Mouse (Mus musculus) limb, embryonic 11.5 days (tissue): ENCODE results near the gene Ears2. TPM values are rescaled to one million over a fixed set of nuclear protein-coding genes. Genes with fewer than 3 reads are reported as not detected.

Experiments
- ATAC-seq: fragments of 200-750 bp; cut with Nextera tagmentation; 2 replicates; pipeline ENCODE4 v1.8.0; 2017; ENCODE audit warnings: low read depth; ENCODE audit not compliant: insufficient number of reproducible peaks, low FRiP score, low TSS enrichment
- DNase-seq: peaks from one replicate; pipeline ENCODE4 v3.0.0-alpha.2; 2015; ENCODE audit warnings: low spot score
- H3K27ac ChIP-seq: fragments of 300-500 bp; sonication (generic); replicated peaks from 2 replicates; pipeline ENCODE4 v1.5.1; 2014; ENCODE audit warnings: low read depth, mild to moderate bottlenecking, low read length
- H3K27me3 ChIP-seq: fragments of 300-500 bp; sonication (generic); 2 replicates; pipeline ENCODE4 v1.6.1; 2014; ENCODE audit warnings: mild to moderate bottlenecking, low read length, mixed read lengths; ENCODE audit not compliant: control insufficient read depth, insufficient read depth
- H3K36me3 ChIP-seq: fragments of 300-500 bp; sonication (generic); 2 replicates; pipeline ENCODE4 v1.6.1; 2014; ENCODE audit warnings: mild to moderate bottlenecking, low read length, moderate library complexity, mixed read lengths; ENCODE audit not compliant: control insufficient read depth, insufficient read depth
- H3K4me1 ChIP-seq: fragments of 300-500 bp; sonication (generic); 2 replicates; pipeline ENCODE4 v1.6.1; 2014; ENCODE audit warnings: low read length, mixed read lengths; ENCODE audit not compliant: control insufficient read depth, insufficient read depth
- H3K4me2 ChIP-seq: fragments of 300-500 bp; sonication (generic); 2 replicates; pipeline ENCODE4 v1.6.1; 2014; ENCODE audit warnings: low read depth, mild to moderate bottlenecking, moderate library complexity; ENCODE audit not compliant: severe bottlenecking
- H3K4me3 ChIP-seq: fragments of 300-500 bp; sonication (generic); 2 replicates; pipeline ENCODE4 v1.5.1; 2014; ENCODE audit warnings: low read depth, low read length
- H3K9ac ChIP-seq: fragments of 300-500 bp; sonication (generic); 2 replicates; pipeline ENCODE4 v1.6.1; 2014; ENCODE audit warnings: mild to moderate bottlenecking, low read length
- H3K9me3 ChIP-seq: fragments of 300-500 bp; sonication (generic); 2 replicates; pipeline ENCODE4 v1.6.1; 2016; ENCODE audit warnings: low read length; ENCODE audit not compliant: control insufficient read depth
- WGBS: fragments of 180-500 bp; shearing (Covaris S2); extraction: QIAGEN DNeasy Blood & Tissue Kit; methylation state at CpG from one replicate; pipeline ENCODE4 v1.1.7; 2014; 5-methylcytosine and 5-hydroxymethylcytosine counted together
- polyA plus RNA-seq: library from polyadenylated mRNA; unstranded; fragments of >200 nt; fragmentation: Nextera tagmentation; extraction: Ambion mirVana; gene quantifications from 2 replicates; pipeline ENCODE4 v1.2.1, GENCODE M21; 2014

Ears2 gene
- polyA plus RNA-seq, 1 experiment from 2014 or later = 17.1 TPM

GRCm38 (mm10) chr7:122012370-122012769 is 54.7 kb downstream of the Ears2 start:
- no peak overlapping the region for H3K27ac ChIP-seq
- H3K36me3 ChIP-seq = peaks cover 12% of the 10 kb centered on the region
- H3K27me3 ChIP-seq = no peaks in the 10 kb centered on the region
- peaks cover 16% of the 10 kb centered on the region for H3K4me1 ChIP-seq
- H3K4me3 ChIP-seq = no peak overlapping the region
- no peak for ATAC-seq
- H3K9ac ChIP-seq = no peak overlapping the region
- WGBS = 93% methylated on average over 4 of the region's 4 CpGs
- H3K9me3 ChIP-seq = no peaks in the 10 kb centered on the region
- no peak overlapping the region for H3K4me2 ChIP-seq
- DNase-seq = no peak

GRCm38 (mm10) chr7:122000396-122000795 is 66.7 kb downstream of the Ears2 start:
- Histone ChIP-seq H3K4me1 (no peaks in the 10 kb centered on the region), H3K4me2 (no peak overlapping the region), H3K27ac (no peak overlapping the region), H3K9ac (no peak overlapping the region), H3K4me3 (no peak overlapping the region), H3K9me3 (no peaks in the 10 kb centered on the region), H3K27me3 (no peaks in the 10 kb centered on the region), H3K36me3 (peaks cover 31% of the 10 kb centered on the region)
- ATAC-seq (no peak), DNase-seq (no peak)
- WGBS = 67% methylated on average over 8 of the region's 8 CpGs

GRCm38 (mm10) chr7:121995961-121996360 is 71.1 kb downstream of the Ears2 start:
- WGBS = 88% methylated on average over 5 of the region's 5 CpGs
- no peaks in the 10 kb centered on the region for H3K9me3 ChIP-seq
- H3K4me3 ChIP-seq = no peak overlapping the region
- no peak overlapping the region for H3K4me2 ChIP-seq
- no peak overlapping the region for H3K27ac ChIP-seq
- no peaks in the 10 kb centered on the region for H3K27me3 ChIP-seq
- DNase-seq (no peak), ATAC-seq (no peak)
- H3K4me1 ChIP-seq = no peaks in the 10 kb centered on the region
- H3K9ac ChIP-seq = no peak overlapping the region
- peaks cover 29% of the 10 kb centered on the region for H3K36me3 ChIP-seq

Other genes starting within 250 kb of the Ears2 start
- not detected in 2 replicates for gene Scnn1b, start 202.2 kb downstream of the Ears2 start, polyA plus RNA-seq
- gene Cog7, start 85.6 kb downstream of the Ears2 start, polyA plus RNA-seq = 20.8 and 21.0 TPM in 2 replicates
- 90.2 and 108 TPM in 2 replicates for gene Gga2, start 46.0 kb downstream of the Ears2 start, polyA plus RNA-seq
- gene Ubfd1, start 88 bp downstream of the Ears2 start, polyA plus RNA-seq = 108 and 109 TPM in 2 replicates
- gene Ndufab1, start 34.6 kb upstream of the Ears2 start, polyA plus RNA-seq = 661 and 703 TPM in 2 replicates
- gene Palb2, start 65.7 kb upstream of the Ears2 start, polyA plus RNA-seq = 24.9 and 25.0 TPM in 2 replicates
- gene Dctn5, start 65.8 kb upstream of the Ears2 start, polyA plus RNA-seq = 118 and 122 TPM in 2 replicates
- 155 and 161 TPM in 2 replicates for gene Plk1, start 92.2 kb upstream of the Ears2 start, polyA plus RNA-seq
- gene Ern2, start 118.9 kb upstream of the Ears2 start, polyA plus RNA-seq = not detected in 2 replicates
- not detected in 2 replicates for gene Chp2, start 152.2 kb upstream of the Ears2 start, polyA plus RNA-seq
- gene Prkcb, start 221.5 kb upstream of the Ears2 start, polyA plus RNA-seq = 4.4 and 4.6 TPM in 2 replicates